Mouse (Mus musculus) embryonic facial prominence, embryonic 12.5 days (tissue): ENCODE measurements around the gene Tkfc. TPM values are rescaled to one million over a fixed set of nuclear protein-coding genes. Genes with fewer than 3 reads are reported as not detected.

Source experiments
- ATAC-seq: fragments of 200-750 bp; cut with Nextera tagmentation; 2 replicates; pipeline ENCODE4 v1.8.0; 2017; ENCODE audit not compliant: insufficient number of reproducible peaks, insufficient read depth, low FRiP score, low TSS enrichment
- H3K27ac ChIP-seq: fragments of 300-500 bp; sonication (generic); 2 replicates; pipeline ENCODE4 v1.5.1; 2016; ENCODE audit warnings: mild to moderate bottlenecking
- H3K27me3 ChIP-seq: fragments of 300-500 bp; sonication (generic); 2 replicates; pipeline ENCODE4 v1.6.1; 2016; ENCODE audit warnings: mild to moderate bottlenecking, moderate library complexity
- H3K36me3 ChIP-seq: fragments of 300-500 bp; sonication (generic); 2 replicates; pipeline ENCODE4 v1.6.1; 2016; ENCODE audit warnings: mild to moderate bottlenecking
- H3K4me1 ChIP-seq: fragments of 300-500 bp; sonication (generic); 2 replicates; pipeline ENCODE4 v1.6.1; 2016
- H3K4me2 ChIP-seq: fragments of 300-500 bp; sonication (generic); replicated peaks from 2 replicates; pipeline ENCODE4 v1.6.1; 2016; ENCODE audit warnings: mild to moderate bottlenecking, moderate library complexity
- H3K4me3 ChIP-seq: fragments of 300-500 bp; sonication (generic); 2 replicates; pipeline ENCODE4 v1.5.1; 2016; ENCODE audit warnings: mild to moderate bottlenecking
- H3K9ac ChIP-seq: fragments of 300-500 bp; sonication (generic); 2 replicates; pipeline ENCODE4 v1.6.1; 2016; ENCODE audit warnings: mild to moderate bottlenecking, moderate library complexity
- H3K9me3 ChIP-seq: fragments of 300-500 bp; sonication (generic); 2 replicates; pipeline ENCODE4 v1.6.1; 2016; ENCODE audit warnings: mild to moderate bottlenecking, moderate library complexity
- WGBS: fragments of 180-500 bp; shearing (Covaris S2); methylation state at CpG from one replicate; pipeline ENCODE4 v1.1.7; 2016; 5-methylcytosine and 5-hydroxymethylcytosine counted together
- polyA plus RNA-seq: library from polyadenylated mRNA; unstranded; fragments of >200 nt; fragmentation: Nextera tagmentation; extraction: Ambion mirVana; gene quantifications from 2 replicates; pipeline ENCODE4 v1.2.1, GENCODE M21; 2016

Gene Tkfc
- polyA plus RNA-seq, 1 experiment from 2014 or later = 19.6 TPM

GRCm38 (mm10) chr19:10604534-10604933 lies 920 bp downstream of the Tkfc start:
- Histone ChIP-seq H3K9ac (peak overlapping the region; percentile 92), H3K27me3 (no peaks in the 10 kb centered on the region), H3K4me2 (peak overlapping the region; percentile 61), H3K9me3 (no peaks in the 10 kb centered on the region), H3K36me3 (peaks cover 29% of the 10 kb centered on the region), H3K27ac (peak overlapping the region; percentile 93), H3K4me1 (peaks cover 27% of the 10 kb centered on the region), H3K4me3 (peak overlapping the region; percentile 84)
- 53% methylated on average over 3 of the region's 3 CpGs for WGBS
- ATAC-seq = no peak

- Histone ChIP-seq H3K27me3 (no peaks in the 10 kb centered on the region), H3K36me3 (peaks cover 24% of the 10 kb centered on the region), H3K9ac (peak overlapping the region; percentile 92; the same call in 1 of the 2 replicates), H3K9me3 (no peaks in the 10 kb centered on the region), H3K4me1 (peaks cover 27% of the 10 kb centered on the region), H3K27ac (peak overlapping the region; percentile 94), H3K4me3 (no peak overlapping the region), H3K4me2 (no peak overlapping the region)
- ATAC-seq = no peak
- 86% methylated on average over 18 of the region's 18 CpGs for WGBS
These were observed 1.6 kb downstream of the Tkfc start for GRCm38 (mm10) chr19:10603660-10604523.

- peaks cover 22% of the 10 kb centered on the region for H3K36me3 ChIP-seq
- 0 out of 2 replicates have a peak, but pooled peaks have one; percentile 50 for ATAC-seq
- H3K4me2 ChIP-seq = peak overlapping the region; percentile 54
- H3K4me3 ChIP-seq = peak overlapping the region; percentile 32
- H3K27me3 ChIP-seq = no peaks in the 10 kb centered on the region
- peak overlapping the region; percentile 94 for H3K27ac ChIP-seq
- no peaks in the 10 kb centered on the region for H3K9me3 ChIP-seq
- WGBS = 1% methylated on average over 9 of the region's 9 CpGs
- peak overlapping the region; percentile 61 for H3K9ac ChIP-seq
- peaks cover 25% of the 10 kb centered on the region for H3K4me1 ChIP-seq
These were observed 2.7 kb downstream of the Tkfc start for GRCm38 (mm10) chr19:10602787-10603186.

DNA sequence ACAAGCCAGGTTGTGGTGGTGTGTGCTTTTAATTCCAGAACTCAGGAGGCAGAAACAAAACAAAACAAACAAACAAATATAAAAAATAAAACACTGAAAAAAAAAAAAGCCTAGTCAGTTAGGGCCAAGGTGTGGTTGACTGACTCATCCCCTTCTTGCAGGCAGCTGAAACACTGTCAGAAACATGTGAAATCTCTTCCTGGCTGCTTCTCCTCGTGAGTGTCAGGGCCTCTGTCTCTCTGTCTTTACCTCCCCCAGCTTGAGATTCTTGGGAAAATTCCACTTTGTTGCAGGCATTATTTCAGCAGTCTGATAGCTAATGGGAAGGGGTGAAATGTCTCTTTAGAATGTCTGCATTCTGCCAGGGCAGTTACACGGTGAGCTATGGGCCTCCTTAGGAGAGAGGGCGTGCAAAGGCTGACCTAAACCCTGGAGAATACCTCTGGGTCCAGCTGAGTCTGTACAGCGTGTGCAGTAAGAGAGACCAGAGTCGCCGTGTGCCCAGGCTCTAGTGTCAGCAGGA lies 3.1 kb downstream of the Tkfc start:
- Histone ChIP-seq H3K9ac (peak overlapping the region; percentile 61), H3K36me3 (peaks cover 17% of the 10 kb centered on the region), H3K27me3 (no peaks in the 10 kb centered on the region), H3K4me2 (peak overlapping the region; percentile 54), H3K4me3 (peak overlapping the region; percentile 32), H3K4me1 (peaks cover 20% of the 10 kb centered on the region), H3K9me3 (no peaks in the 10 kb centered on the region), H3K27ac (peak overlapping the region; percentile 94)
- WGBS = 7% methylated on average over 6 of the region's 6 CpGs
- ATAC-seq = peak; percentile 28; the same call in 1 of the 2 replicates

- H3K27me3 ChIP-seq = no peaks in the 10 kb centered on the region
- peaks cover 26% of the 10 kb centered on the region for H3K36me3 ChIP-seq
- no peak overlapping the region for H3K27ac ChIP-seq
- peaks cover 9% of the 10 kb centered on the region for H3K4me1 ChIP-seq
- WGBS = 92% methylated on average over 2 of the region's 2 CpGs
- ATAC-seq = no peak
- H3K9ac ChIP-seq = no peak overlapping the region
- no peaks in the 10 kb centered on the region for H3K9me3 ChIP-seq
- no peak overlapping the region for H3K4me3 ChIP-seq
- no peak overlapping the region for H3K4me2 ChIP-seq
These were observed 5.8 kb downstream of the Tkfc start for GRCm38 (mm10) chr19:10599648-10600047.

- ATAC-seq = no peak
- Histone ChIP-seq H3K36me3 (peaks cover 30% of the 10 kb centered on the region), H3K27ac (no peak overlapping the region), H3K4me2 (no peak overlapping the region), H3K9me3 (no peaks in the 10 kb centered on the region), H3K4me3 (no peak overlapping the region), H3K9ac (no peak overlapping the region), H3K4me1 (peaks cover 5% of the 10 kb centered on the region; the same call in 1 of the 2 replicates), H3K27me3 (no peaks in the 10 kb centered on the region)
- 40% methylated on average over 3 of the region's 3 CpGs for WGBS
These were observed 7.3 kb downstream of the Tkfc start for GRCm38 (mm10) chr19:10598188-10598587.

DNA sequence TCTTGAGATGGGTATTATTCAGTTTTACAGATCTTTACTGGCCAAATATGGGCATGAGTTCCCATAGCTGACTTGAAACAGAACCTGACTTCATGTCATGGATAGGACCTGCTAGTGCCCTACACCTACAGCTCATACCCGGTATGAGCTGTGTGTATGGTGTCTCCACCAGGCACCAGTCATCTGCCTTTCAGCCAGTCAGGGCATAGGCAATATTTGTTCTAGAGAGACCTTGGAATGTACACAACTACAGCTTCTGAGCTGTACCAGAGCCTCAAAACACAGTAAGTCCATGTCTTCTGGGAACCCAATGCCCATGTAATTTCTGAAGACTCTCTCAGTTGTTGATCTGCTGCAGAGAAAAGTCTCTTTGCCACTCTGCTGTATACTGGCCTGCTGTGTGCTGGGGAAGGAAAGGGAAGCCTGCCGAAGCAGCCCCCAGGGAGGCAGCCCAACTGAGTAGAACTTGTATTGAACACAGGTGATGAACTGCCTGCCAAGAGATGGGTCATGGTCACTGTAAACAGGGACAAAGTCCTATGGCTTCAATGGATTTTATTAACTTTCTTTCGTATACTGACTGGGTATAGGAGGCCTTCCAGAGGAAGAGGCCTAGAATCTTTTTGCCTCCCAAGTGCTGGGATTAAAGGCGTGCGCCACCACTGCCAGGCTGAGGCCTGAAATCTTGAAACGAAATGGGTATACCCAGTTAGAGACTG lies 13.6 kb downstream of the Tkfc start:
- H3K36me3 ChIP-seq = peaks cover 28% of the 10 kb centered on the region
- WGBS = 94% methylated on average over 6 of the region's 6 CpGs
- no peaks in the 10 kb centered on the region for H3K27me3 ChIP-seq
- no peaks in the 10 kb centered on the region for H3K9me3 ChIP-seq
- ATAC-seq = no peak
- H3K27ac ChIP-seq = no peak overlapping the region
- H3K9ac ChIP-seq = no peak overlapping the region
- no peak overlapping the region for H3K4me2 ChIP-seq
- H3K4me3 ChIP-seq = no peak overlapping the region
- peaks cover 10% of the 10 kb centered on the region for H3K4me1 ChIP-seq

GRCm38 (mm10) chr19:10590301-10590700 lies 15.2 kb downstream of the Tkfc start:
- Histone ChIP-seq H3K9ac (no peak overlapping the region), H3K9me3 (no peaks in the 10 kb centered on the region), H3K27me3 (no peaks in the 10 kb centered on the region), H3K36me3 (peaks cover 25% of the 10 kb centered on the region), H3K4me1 (peaks cover 10% of the 10 kb centered on the region), H3K27ac (no peak overlapping the region), H3K4me3 (no peak overlapping the region), H3K4me2 (no peak overlapping the region)
- ATAC-seq = no peak
- 53% methylated on average over 3 of the region's 3 CpGs for WGBS

GRCm38 (mm10) chr19:10589127-10589857 lies 16.2 kb downstream of the Tkfc start:
- no peaks in the 10 kb centered on the region for H3K27me3 ChIP-seq
- H3K4me2 ChIP-seq = no peak overlapping the region
- no peak overlapping the region; the same call in 1 of the 2 replicates for H3K9ac ChIP-seq
- 42% methylated on average over 5 of the region's 5 CpGs for WGBS
- no peaks in the 10 kb centered on the region for H3K9me3 ChIP-seq
- no peak overlapping the region for H3K4me3 ChIP-seq
- peak overlapping the region; percentile 75 for H3K27ac ChIP-seq
- H3K4me1 ChIP-seq = peaks cover 10% of the 10 kb centered on the region
- peaks cover 21% of the 10 kb centered on the region for H3K36me3 ChIP-seq
- peak; percentile 48; the same call in 1 of the 2 replicates for ATAC-seq

DNA sequence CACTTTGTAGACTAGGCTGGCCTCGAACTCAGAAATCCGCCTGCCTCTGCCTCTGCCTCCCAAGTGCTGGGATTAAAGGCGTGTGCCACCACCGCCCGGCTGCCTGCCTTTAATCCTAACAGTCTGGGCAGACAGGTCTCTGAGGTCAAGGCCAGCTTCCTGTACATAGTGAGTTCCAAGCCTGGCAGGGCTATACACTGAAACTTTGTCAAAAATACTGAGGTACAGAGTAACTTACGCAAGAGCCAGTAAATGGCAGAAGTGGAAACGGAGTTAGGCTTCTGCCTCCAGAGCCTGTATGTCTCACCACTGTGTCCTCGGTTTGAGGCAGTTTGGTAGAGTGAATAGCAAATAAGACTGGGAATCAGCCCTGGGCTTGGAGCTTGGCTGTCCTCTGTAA lies 18.2 kb downstream of the Tkfc start:
- no peak overlapping the region for H3K27ac ChIP-seq
- H3K4me2 ChIP-seq = no peak overlapping the region
- ATAC-seq = no peak
- H3K4me1 ChIP-seq = peaks cover 10% of the 10 kb centered on the region
- WGBS = 77% methylated on average over 8 of the region's 8 CpGs
- peaks cover 15% of the 10 kb centered on the region for H3K36me3 ChIP-seq
- no peak overlapping the region for H3K9ac ChIP-seq
- H3K27me3 ChIP-seq = no peaks in the 10 kb centered on the region
- no peaks in the 10 kb centered on the region for H3K9me3 ChIP-seq
- H3K4me3 ChIP-seq = no peak overlapping the region

DNA sequence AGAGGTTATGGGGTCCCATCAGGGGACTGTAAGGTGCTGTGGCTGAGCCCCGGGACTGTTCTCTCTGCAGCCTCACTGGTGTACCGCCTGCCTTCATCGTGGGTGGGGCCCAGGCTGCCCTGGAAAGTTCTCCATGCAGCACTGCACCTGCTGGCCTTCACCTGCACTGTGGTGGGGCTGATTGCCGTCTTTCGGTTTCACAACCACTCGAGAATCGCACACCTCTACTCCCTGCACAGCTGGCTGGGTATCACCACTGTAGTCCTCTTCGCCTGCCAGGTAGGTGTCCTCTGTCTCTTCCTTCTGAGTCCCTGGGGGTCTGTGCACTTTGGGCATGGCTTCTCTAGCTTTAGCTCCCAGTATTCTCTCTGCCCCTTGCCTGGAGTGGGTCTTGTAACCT lies 20.3 kb downstream of the Tkfc start:
- Histone ChIP-seq H3K9me3 (no peaks in the 10 kb centered on the region), H3K4me3 (no peak overlapping the region), H3K36me3 (0 out of 2 replicates have a peak, but pooled peaks cover 8% of the 10 kb centered on the region), H3K27me3 (no peaks in the 10 kb centered on the region), H3K9ac (no peak overlapping the region), H3K4me1 (peaks cover 10% of the 10 kb centered on the region), H3K27ac (no peak overlapping the region), H3K4me2 (no peak overlapping the region)
- WGBS = 89% methylated on average over 8 of the region's 8 CpGs
- no peak for ATAC-seq
